Mouse (Mus musculus) embryonic fibroblast, embryonic 13.5 days (primary cell): ENCODE measurements around the gene Snrnp35.

Experiments
- CTCF ChIP-seq: IDR thresholded peaks from 2 replicates; pipeline ENCODE4 v1.5.1; 2011; ENCODE audit warnings: mild to moderate bottlenecking, control low read depth, low read length, moderate library complexity, borderline replicate concordance; ENCODE audit not compliant: insufficient read depth
- POLR2A ChIP-seq: IDR thresholded peaks from 2 replicates; pipeline ENCODE4 v1.6.1; 2011; ENCODE audit warnings: low read depth, mild to moderate bottlenecking, control low read depth, low read length, moderate library complexity

- no peak for TF ChIP-seq CTCF
- no peak for TF ChIP-seq POLR2A
These were observed 8.8 kb downstream of the Snrnp35 start for GRCm38 (mm10) chr5:124491732-124492131.
